Comparison of ENCODE assay signal across 8 mouse cellular contexts in genomic region chr13:6191915-6192295, GRCm38 (mm10).
DNase-seq lines count a peak whose midpoint lies in the region; ATAC-seq and TF ChIP-seq lines count a peak whose summit lies in the region.

No protein-coding gene starts in this region.

- H3K27me3 ChIP-seq in embryonic facial prominence, embryonic 14.5 days (replicated peaks; ENCODE audit: control insufficient read depth, insufficient read depth, low read length) = no peaks in the 10 kb centered on the region
- H3K27me3 ChIP-seq in kidney, postnatal 0 days (ENCODE audit: insufficient read depth, low read length) = no peaks in the 10 kb centered on the region
- no peaks in the 10 kb centered on the region for H3K27me3 ChIP-seq in stomach, embryonic 15.5 days (replicated peaks)

- ATAC-seq in embryonic facial prominence, embryonic 14.5 days (ENCODE audit: low read depth) = peak; percentile 83
- ATAC-seq in kidney, postnatal 0 days (replicated peaks; ENCODE audit: low FRiP score, low read depth) = peak; percentile 55; the same call in 1 of the 2 replicates
- ATAC-seq in stomach, embryonic 15.5 days (ENCODE audit: insufficient read depth, low FRiP score, low read depth) = peak; percentile 39; the same call in 1 of the 2 replicates
- no peak for ATAC-seq in erythroid progenitor cell, adult 5-6 weeks (replicated peaks; ENCODE audit: low FRiP score, poor library complexity, severe bottlenecking)

- H3K9ac ChIP-seq in embryonic facial prominence, embryonic 14.5 days (ENCODE audit: low read depth, low read length) = no peak overlapping the region
- H3K9ac ChIP-seq in kidney, postnatal 0 days (ENCODE audit: low read depth, low read length) = no peak overlapping the region
- no peak overlapping the region for H3K9ac ChIP-seq in stomach, embryonic 15.5 days

- no peak for TF ChIP-seq CTCF in kidney, postnatal 0 days (IDR thresholded peaks at IDR 0.05; ENCODE audit: low read depth)
- no peak for TF ChIP-seq CTCF in layer of hippocampus, adult 2 months (conservative IDR thresholded peaks at IDR 0.05)

- peak overlapping the region; percentile 24; the same call in 1 of the 2 replicates for H3K27ac ChIP-seq in embryonic facial prominence, embryonic 14.5 days (replicated peaks; ENCODE audit: low read depth, low read length)
- H3K27ac ChIP-seq in kidney, postnatal 0 days = peak overlapping the region; percentile 8; the same call in 1 of the 2 replicates
- H3K27ac ChIP-seq in stomach, embryonic 15.5 days = 0 out of 2 replicates have a peak overlapping the region, but pooled peaks have one; percentile 21
- no peak overlapping the region for H3K27ac ChIP-seq in layer of hippocampus, adult 2 months

- no peak overlapping the region for H3K4me3 ChIP-seq in embryonic facial prominence, embryonic 14.5 days (ENCODE audit: low read depth, low read length)
- no peak overlapping the region for H3K4me3 ChIP-seq in kidney, postnatal 0 days (replicated peaks; ENCODE audit: low read depth, low read length)
- H3K4me3 ChIP-seq in stomach, embryonic 15.5 days (replicated peaks) = no peak overlapping the region
- no peak overlapping the region for H3K4me3 ChIP-seq in layer of hippocampus, adult 2 months

- peak; percentile 10 for DNase-seq in lung, postnatal 25 days (ENCODE audit: low spot score)
- no peak for DNase-seq in lung, postnatal 14 days
- DNase-seq in embryonic facial prominence, embryonic 14.5 days (ENCODE audit: low spot score) = peak; percentile 89
- DNase-seq in kidney, postnatal 0 days (ENCODE audit: low spot score) = peak; percentile 14
- DNase-seq in c-Kit-positive CD71-positive TER-119-positive erythroid progenitor cells, embryonic 14.5 days (ENCODE audit: low spot score) = no peak
- DNase-seq in layer of hippocampus, adult 2 months (ENCODE audit: low spot score in 2 of 2) = no peak

- H3K9me3 ChIP-seq in embryonic facial prominence, embryonic 14.5 days (ENCODE audit: control insufficient read depth, low read length) = no peaks in the 10 kb centered on the region
- no peaks in the 10 kb centered on the region for H3K9me3 ChIP-seq in kidney, postnatal 0 days (replicated peaks; ENCODE audit: low read length)
- H3K9me3 ChIP-seq in stomach, embryonic 15.5 days = no peaks in the 10 kb centered on the region

- WGBS in embryonic facial prominence, embryonic 14.5 days = 30% methylated on average over 5 of the region's 5 CpGs
- WGBS in kidney, postnatal 0 days = 59% methylated on average over 5 of the region's 5 CpGs
- WGBS in stomach, embryonic 15.5 days = 32% methylated on average over 5 of the region's 5 CpGs

- no peak overlapping the region for H3K4me2 ChIP-seq in embryonic facial prominence, embryonic 14.5 days (ENCODE audit: low read depth, low read length)
- H3K4me2 ChIP-seq in kidney, postnatal 0 days (ENCODE audit: low read length) = no peak overlapping the region
- H3K4me2 ChIP-seq in stomach, embryonic 15.5 days = no peak overlapping the region

- no peaks in the 10 kb centered on the region for H3K36me3 ChIP-seq in embryonic facial prominence, embryonic 14.5 days (ENCODE audit: control insufficient read depth, insufficient read depth, low read length)
- H3K36me3 ChIP-seq in kidney, postnatal 0 days (ENCODE audit: insufficient read depth, low read length) = no peaks in the 10 kb centered on the region
- no peaks in the 10 kb centered on the region for H3K36me3 ChIP-seq in stomach, embryonic 15.5 days

- H3K4me1 ChIP-seq in embryonic facial prominence, embryonic 14.5 days (ENCODE audit: control insufficient read depth, insufficient read depth, low read length) = peaks cover 16% of the 10 kb centered on the region
- H3K4me1 ChIP-seq in kidney, postnatal 0 days (replicated peaks; ENCODE audit: insufficient read depth, low read length) = peaks cover 17% of the 10 kb centered on the region
- no peaks in the 10 kb centered on the region for H3K4me1 ChIP-seq in stomach, embryonic 15.5 days

Comparison
In these comparisons a context has a peak if more than half of its experiments do, and no peak if none do; other contexts are left out.
1. DNase-seq: peak in lung, postnatal 25 days (single experiment), embryonic facial prominence, embryonic 14.5 days (single experiment) and kidney, postnatal 0 days (single experiment); none in lung, postnatal 14 days (single experiment), c-Kit-positive CD71-positive TER-119-positive erythroid progenitor cells, embryonic 14.5 days (single experiment) and layer of hippocampus, adult 2 months (0 of 2).